Mouse (Mus musculus) splenic B cell, adult 2 months (primary cell): ENCODE data around the gene Gm6993.

Experiments used
- DNase-seq: peaks from one replicate; pipeline ENCODE4 v3.0.0-alpha.2; 2011; ENCODE audit warnings: low read depth, low spot score
- H3K27me3 ChIP-seq: 2 replicates; pipeline ENCODE4 v1.6.1; 2012; ENCODE audit warnings: mild to moderate bottlenecking, low read length, moderate library complexity, mixed read lengths; ENCODE audit not compliant: control insufficient read depth, poor library complexity, insufficient read depth, severe bottlenecking
- H3K36me3 ChIP-seq: 2 replicates; pipeline ENCODE4 v1.6.1; 2012; ENCODE audit warnings: mild to moderate bottlenecking, low read length, moderate library complexity, mixed read lengths; ENCODE audit not compliant: control insufficient read depth, poor library complexity, insufficient read depth, severe bottlenecking

The Gm6993 gene

DNA sequence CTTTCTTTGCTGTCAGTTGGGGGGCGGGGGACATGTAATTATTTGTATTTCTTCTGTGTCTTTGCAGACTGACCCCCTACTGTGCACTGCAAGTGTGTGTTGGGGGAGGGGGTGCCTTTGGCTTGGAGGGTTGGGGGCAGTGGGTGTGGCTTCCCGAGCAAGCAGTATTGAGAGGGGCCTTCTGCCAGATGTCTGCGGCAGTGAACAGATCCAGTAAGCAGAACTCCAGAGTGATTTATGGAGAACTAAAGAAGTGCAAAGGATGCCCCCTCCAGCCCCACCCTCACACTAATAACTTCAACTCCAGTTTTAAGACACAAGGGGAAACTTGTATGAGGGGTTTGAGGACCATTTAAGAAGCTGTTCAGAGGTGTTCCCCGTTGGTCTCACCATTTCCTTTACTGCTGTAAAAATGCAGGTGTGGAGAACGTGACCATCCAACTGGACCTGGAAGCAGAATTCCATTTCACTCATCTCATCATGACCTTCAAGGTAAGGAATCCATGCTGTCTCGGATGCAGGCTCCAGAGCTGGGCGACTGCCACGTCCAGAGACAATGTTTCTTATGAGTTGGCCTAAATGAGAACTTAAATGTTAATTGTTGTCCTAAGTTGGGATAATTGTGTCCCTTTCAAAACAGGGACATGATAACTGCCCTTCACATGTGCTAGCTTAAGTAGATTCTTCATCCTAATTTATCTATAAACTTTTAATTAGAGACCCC lies 31.6 kb downstream of the Gm6993 start:
- no peak for DNase-seq
- H3K27me3 ChIP-seq = no peaks in the 10 kb centered on the region

DNA sequence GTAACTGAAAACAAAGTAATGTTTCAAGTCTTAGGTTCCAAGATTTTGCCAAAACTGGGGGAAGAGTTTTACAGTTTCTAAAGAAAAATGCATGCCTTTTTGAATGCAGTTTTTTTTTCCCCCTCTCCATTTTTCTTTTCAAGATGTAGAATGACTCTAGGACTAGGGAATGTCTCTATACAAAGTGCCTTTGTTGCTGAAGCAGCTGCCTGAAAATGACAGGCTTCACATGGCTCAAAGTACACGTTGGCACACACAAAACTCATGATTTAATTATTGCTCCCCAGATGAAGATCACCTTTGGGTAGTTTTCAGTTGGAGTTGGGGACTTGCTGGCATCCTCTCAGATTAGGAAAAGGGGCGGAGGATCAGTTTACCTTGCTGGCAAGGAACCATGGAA lies 32.3 kb downstream of the Gm6993 start:
- Histone ChIP-seq H3K27me3 (no peaks in the 10 kb centered on the region), H3K36me3 (no peaks in the 10 kb centered on the region)
- DNase-seq = no peak

More for the DNA sequence above, 31.6 kb downstream of the Gm6993 start:
- no peaks in the 10 kb centered on the region for H3K36me3 ChIP-seq

DNA sequence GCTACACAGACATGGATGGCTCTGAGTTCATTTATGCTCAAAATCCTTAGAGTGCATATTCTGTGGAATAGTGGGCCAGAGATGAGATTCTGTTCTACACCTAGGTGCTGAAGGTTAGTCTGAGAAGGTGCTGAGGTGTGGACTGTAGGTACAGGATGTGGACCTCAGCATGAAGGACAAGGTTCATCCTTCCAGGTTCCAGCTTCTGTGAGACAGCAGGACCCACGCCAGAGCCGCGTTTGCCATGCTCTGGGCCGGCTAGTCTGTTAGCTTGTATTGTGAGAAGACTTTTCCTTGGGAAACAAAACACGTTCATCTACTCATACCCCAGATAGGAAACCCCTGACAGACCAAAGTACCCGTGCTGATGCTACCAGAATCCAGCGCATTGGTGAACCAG lies 33.1 kb downstream of the Gm6993 start:
- Histone ChIP-seq H3K36me3 (no peaks in the 10 kb centered on the region), H3K27me3 (no peaks in the 10 kb centered on the region)
- DNase-seq = no peak

GRCm38 (mm10) chr12:31275411-31275810 lies 34.8 kb downstream of the Gm6993 start:
- no peak for DNase-seq
- no peaks in the 10 kb centered on the region for H3K36me3 ChIP-seq
- no peaks in the 10 kb centered on the region for H3K27me3 ChIP-seq

DNA sequence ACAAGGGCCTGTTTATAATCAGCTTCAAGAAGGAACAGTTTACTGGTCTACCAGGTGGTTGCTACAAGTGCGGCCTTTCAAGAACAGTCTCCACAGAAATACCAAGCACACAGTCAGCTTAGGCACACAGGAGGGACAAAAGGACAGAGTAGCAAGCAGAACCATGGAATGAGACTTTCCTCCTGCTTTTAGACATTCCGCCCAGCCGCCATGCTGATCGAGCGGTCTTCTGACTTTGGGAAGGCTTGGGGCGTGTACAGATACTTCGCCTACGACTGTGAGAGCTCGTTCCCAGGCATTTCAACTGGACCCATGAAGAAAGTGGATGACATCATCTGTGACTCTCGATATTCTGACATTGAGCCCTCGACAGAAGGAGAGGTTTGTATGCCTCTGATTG lies 37.7 kb downstream of the Gm6993 start:
- no peaks in the 10 kb centered on the region for H3K36me3 ChIP-seq
- no peak for DNase-seq
- no peaks in the 10 kb centered on the region for H3K27me3 ChIP-seq

DNA sequence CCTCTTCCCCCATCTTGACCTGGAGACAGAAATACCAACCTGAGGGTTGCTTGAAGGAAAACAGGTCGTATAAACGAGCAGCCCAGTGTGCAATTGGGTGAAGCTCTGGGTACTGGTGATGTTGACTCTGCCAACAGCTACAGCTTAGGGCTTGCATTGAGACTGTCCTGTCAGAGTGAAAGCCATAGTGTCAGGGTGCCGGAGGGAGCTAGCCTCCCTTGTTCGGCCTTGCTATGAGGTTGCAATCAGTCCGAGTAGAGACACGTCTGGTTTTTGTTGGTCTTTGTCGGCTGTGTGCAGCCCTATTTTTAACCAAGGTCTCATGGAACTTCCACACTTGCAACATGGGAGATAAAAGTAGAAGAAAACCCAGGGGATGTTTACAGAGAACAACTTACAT lies 39.7 kb downstream of the Gm6993 start:
- H3K36me3 ChIP-seq = no peaks in the 10 kb centered on the region

DNA sequence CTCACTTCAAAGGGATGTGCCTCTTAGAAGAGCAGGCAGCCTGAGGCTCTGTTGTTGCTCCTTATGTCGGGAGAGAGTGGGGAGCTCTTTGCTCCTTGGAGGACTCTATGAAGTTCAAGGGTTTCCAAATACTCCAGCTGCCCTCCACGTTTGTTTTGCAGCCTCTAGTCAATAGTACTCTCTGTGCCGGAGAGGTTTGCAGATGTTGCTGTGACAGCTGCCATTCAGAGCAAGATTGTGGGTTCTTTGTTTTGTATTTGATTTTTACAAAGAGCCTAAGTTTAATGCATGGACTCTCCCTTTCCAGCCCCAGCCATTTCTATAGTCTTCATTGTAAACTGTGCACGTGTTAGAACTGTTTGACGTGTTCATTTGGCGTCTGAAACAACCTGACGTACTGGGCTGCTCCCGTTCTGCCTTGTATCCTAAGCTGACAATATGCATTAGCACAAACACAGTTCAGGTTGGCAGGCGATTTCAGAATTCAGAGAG lies 40.6 kb downstream of the Gm6993 start:
- DNase-seq = no peak
- no peaks in the 10 kb centered on the region for H3K27me3 ChIP-seq
- H3K36me3 ChIP-seq = no peaks in the 10 kb centered on the region

More for the DNA sequence above, 39.7 kb downstream of the Gm6993 start:
- H3K27me3 ChIP-seq = no peaks in the 10 kb centered on the region
- no peak for DNase-seq

DNA sequence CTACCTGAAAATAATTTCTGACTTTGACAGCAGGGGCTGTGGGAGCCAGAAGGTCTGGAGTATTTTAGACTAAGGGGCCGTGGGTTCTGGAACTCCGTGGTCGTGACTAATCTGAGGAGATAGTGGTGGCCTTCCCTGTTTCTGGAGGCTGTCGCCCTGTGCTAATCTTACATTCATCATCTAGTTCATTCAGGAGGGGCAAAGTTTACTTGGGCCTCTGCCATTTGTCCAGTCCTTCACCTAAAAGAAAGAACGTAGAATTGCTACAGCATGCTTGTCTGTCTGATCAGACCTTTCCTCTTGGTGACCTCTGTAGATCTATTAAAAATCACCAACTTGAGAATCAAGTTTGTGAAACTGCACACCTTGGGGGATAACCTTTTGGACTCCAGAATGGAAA lies 41.7 kb downstream of the Gm6993 start:
- H3K27me3 ChIP-seq = no peaks in the 10 kb centered on the region
- no peaks in the 10 kb centered on the region for H3K36me3 ChIP-seq

DNA sequence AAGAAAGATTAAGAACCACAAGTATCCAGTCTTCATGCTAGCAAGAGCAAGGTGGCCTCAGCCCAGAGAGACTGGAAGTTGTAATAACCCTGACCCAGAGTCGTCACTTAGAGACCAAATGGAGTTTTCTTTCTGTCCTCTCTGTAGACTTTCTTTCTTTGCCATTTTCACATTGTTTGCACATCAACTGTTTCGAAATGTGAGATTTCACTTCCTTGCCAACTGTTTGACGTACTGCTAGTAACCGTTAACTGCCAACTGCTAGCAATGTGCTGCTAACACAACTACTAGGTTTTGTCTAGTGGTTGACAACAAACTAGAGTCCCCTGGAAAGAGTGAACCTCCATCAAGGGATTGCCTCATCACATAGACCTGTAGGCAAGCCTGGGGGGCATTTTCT lies 42.6 kb downstream of the Gm6993 start:
- DNase-seq = no peak
- Histone ChIP-seq H3K36me3 (no peaks in the 10 kb centered on the region), H3K27me3 (no peaks in the 10 kb centered on the region)

More for the DNA sequence above, 41.7 kb downstream of the Gm6993 start:
- DNase-seq = no peak

DNA sequence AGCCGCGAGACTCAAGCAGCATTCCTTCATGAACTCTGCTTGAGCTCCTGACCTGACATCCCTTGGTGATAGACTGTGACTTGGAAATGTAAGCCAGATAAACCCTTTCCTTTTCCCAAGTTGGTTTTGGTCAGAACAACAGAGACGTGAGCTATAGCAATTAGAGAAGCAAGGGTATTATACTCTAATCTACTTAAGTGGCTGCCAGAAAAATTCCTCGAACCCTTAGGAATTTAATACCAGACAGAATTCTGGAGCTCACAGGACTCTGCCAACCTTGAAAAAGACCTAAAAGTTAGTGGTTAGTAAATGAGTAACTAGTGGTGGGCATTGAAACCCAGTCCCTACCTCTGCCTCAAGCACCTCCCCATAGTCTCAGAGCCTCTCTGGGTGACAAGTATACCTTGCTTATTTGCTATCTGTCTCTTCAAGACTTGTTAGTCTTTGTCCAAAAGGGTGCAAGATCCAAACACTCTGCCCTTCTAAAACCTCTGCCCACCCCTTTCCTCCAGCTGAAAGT lies 43.1 kb downstream of the Gm6993 start:
- no peaks in the 10 kb centered on the region for H3K36me3 ChIP-seq
- DNase-seq = no peak
- H3K27me3 ChIP-seq = no peaks in the 10 kb centered on the region

DNA sequence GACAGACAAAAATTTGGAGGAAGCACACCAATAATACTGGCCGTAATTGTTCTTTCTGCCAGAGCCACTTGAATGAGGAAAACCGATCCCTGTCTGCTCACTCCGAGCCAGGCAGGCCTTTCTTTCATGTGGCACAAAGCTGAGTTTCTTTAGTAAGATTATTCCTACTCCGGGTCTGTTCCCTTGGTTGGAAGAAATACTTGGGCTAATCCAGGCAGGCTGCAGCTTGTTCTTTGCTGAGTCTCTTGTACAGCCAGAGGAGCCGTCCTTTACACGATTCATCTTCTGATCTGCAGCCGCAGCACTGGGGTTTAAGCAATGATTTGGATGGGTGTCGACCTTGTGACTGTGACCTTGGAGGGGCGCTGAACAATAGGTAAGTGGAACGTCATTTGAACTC lies 48.5 kb downstream of the Gm6993 start:
- no peaks in the 10 kb centered on the region for H3K27me3 ChIP-seq
- H3K36me3 ChIP-seq = no peaks in the 10 kb centered on the region
- DNase-seq = no peak
